Mouse (Mus musculus) liver, embryonic 14.5 days (tissue): ENCODE data around the gene Acaca. TPM values are rescaled to one million over a fixed set of nuclear protein-coding genes. Genes with fewer than 3 reads are reported as not detected.
A peak's percentile ranks its signal among the peaks of the same experiment; 100 is the strongest.

Source experiments
- ATAC-seq: fragments of 200-750 bp; cut with Nextera tagmentation; 2 replicates; pipeline ENCODE4 v1.8.0; 2017; ENCODE audit warnings: moderate number of reproducible peaks, mild to moderate bottlenecking, moderate library complexity; ENCODE audit not compliant: insufficient read depth
- DNase-seq, 3 experiments: peaks; one replicate each; pipeline ENCODE4 v3.0.0-alpha.2; 2012 to 2013; ENCODE audit warnings: low read depth in 3 of 3, low spot score in 3 of 3
- H3K27ac ChIP-seq: fragments of 300-500 bp; sonication (generic); 2 replicates; pipeline ENCODE4 v1.5.1; 2014; ENCODE audit warnings: moderate library complexity, mild to moderate bottlenecking, control low read depth, inconsistent platforms
- H3K27me3 ChIP-seq: fragments of 300-500 bp; sonication (generic); 2 replicates; pipeline ENCODE4 v1.6.1; 2014; ENCODE audit warnings: mild to moderate bottlenecking, low read length, moderate library complexity; ENCODE audit not compliant: control insufficient read depth, insufficient read depth
- H3K36me3 ChIP-seq: fragments of 300-500 bp; sonication (generic); replicated peaks from 2 replicates; pipeline ENCODE4 v1.6.1; 2014; ENCODE audit warnings: low read depth; ENCODE audit not compliant: control insufficient read depth, insufficient read depth
- H3K4me1 ChIP-seq, 2 experiments: fragments of 200-500 bp in 1 of 2; fragments of 300-500 bp in 1 of 2; sonication (generic) in 1 of 2; replicated peaks; 2 replicates each; pipeline ENCODE4 v1.6.1; 2012 to 2014; ENCODE audit warnings: antibody characterized with exemption in 1 of 2, inconsistent platforms in 1 of 2, low read length in 1 of 2; ENCODE audit not compliant: control insufficient read depth in 2 of 2, insufficient read depth in 2 of 2
- H3K4me2 ChIP-seq: fragments of 300-500 bp; sonication (generic); 2 replicates; pipeline ENCODE4 v1.6.1; 2014; ENCODE audit warnings: low read depth, mild to moderate bottlenecking, control low read depth, moderate library complexity
- H3K4me3 ChIP-seq, 2 experiments: fragments of 200-500 bp in 1 of 2; fragments of 300-500 bp in 1 of 2; sonication (generic) in 1 of 2; 2 replicates each; pipeline ENCODE4 v1.5.1; 2012 to 2014; ENCODE audit warnings: low read depth in 2 of 2, low read length in 2 of 2, mild to moderate bottlenecking in 2 of 2, control low read depth in 1 of 2, inconsistent platforms in 1 of 2, moderate library complexity in 1 of 2; ENCODE audit not compliant: insufficient read depth in 1 of 2
- H3K9ac ChIP-seq: fragments of 300-500 bp; sonication (generic); replicated peaks from 2 replicates; pipeline ENCODE4 v1.6.1; 2014; ENCODE audit warnings: mild to moderate bottlenecking, control low read depth, moderate library complexity
- H3K9me3 ChIP-seq: fragments of 300-500 bp; sonication (generic); 2 replicates; pipeline ENCODE4 v1.6.1; 2016; ENCODE audit warnings: low read length, mixed read lengths; ENCODE audit not compliant: control insufficient read depth
- CTCF ChIP-seq: IDR thresholded peaks from 2 replicates; pipeline ENCODE4 v1.5.1; 2016; ENCODE audit warnings: antibody characterized with exemption, low read depth, control low read depth
- EP300 ChIP-seq: IDR thresholded peaks from 2 replicates; pipeline ENCODE4 v1.6.1; 2016; ENCODE audit warnings: antibody characterized with exemption, low read depth
- WGBS: fragments of 180-500 bp; shearing (Covaris S2); extraction: QIAGEN DNeasy Blood & Tissue Kit; methylation state at CpG from one replicate; pipeline ENCODE4 v1.1.7; 2014; ENCODE audit not compliant: insufficient replicate concordance; 5-methylcytosine and 5-hydroxymethylcytosine counted together
- polyA plus RNA-seq, 2 experiments: library from polyadenylated mRNA; depleted of rRNA in 1 of 2; stranded (reverse) in 1 of 2; unstranded in 1 of 2; fragments of >200 nt; fragmentation: Nextera tagmentation in 1 of 2; extraction: Ambion mirVana in 1 of 2; gene quantifications; 2 replicates each; pipeline versions ENCODE4 v1.2.1 to v1.2.3; 2012 to 2014

Acaca gene
- polyA plus RNA-seq, 2 experiments, result 4.7 to 6.6 TPM

- H3K36me3 ChIP-seq, result no peaks in the 10 kb centered on the region
- H3K27ac ChIP-seq, result no peak overlapping the region
- DNase-seq (no peak), ATAC-seq (no peak)
- H3K9me3 ChIP-seq, result no peaks in the 10 kb centered on the region
- no peak overlapping the region for H3K9ac ChIP-seq
- H3K4me1 ChIP-seq, result peaks cover 0 to 4% of the 10 kb centered on the region in 2 experiments; a peak in 1 of 4 replicates
- no peak overlapping the region for H3K4me2 ChIP-seq
- WGBS, result 51% methylated on average over 10 of the region's 10 CpGs
- no peaks in the 10 kb centered on the region for H3K27me3 ChIP-seq
- no peak for TF ChIP-seq EP300
- TF ChIP-seq CTCF, result no peak
- H3K4me3 ChIP-seq, result no peak overlapping the region
These were observed 15.8 kb downstream of the Acaca start for GRCm38 (mm10) chr11:84145201-84145798.

- Histone ChIP-seq H3K4me1 (peaks cover 0 to 4% of the 10 kb centered on the region in 2 experiments; a peak in 1 of 4 replicates), H3K27me3 (no peaks in the 10 kb centered on the region), H3K36me3 (no peaks in the 10 kb centered on the region), H3K9ac (no peak overlapping the region), H3K4me2 (no peak overlapping the region), H3K9me3 (no peaks in the 10 kb centered on the region), H3K4me3 (no peak overlapping the region), H3K27ac (no peak overlapping the region)
- TF ChIP-seq EP300 (no peak), CTCF (no peak)
- DNase-seq (no peak), ATAC-seq (no peak)
- WGBS, result 57% methylated on average over 3 of the region's 3 CpGs
These were observed 16.6 kb downstream of the Acaca start for GRCm38 (mm10) chr11:84146081-84146480.

GRCm38 (mm10) chr11:84150884-84151283 lies 21.4 kb downstream of the Acaca start:
- ATAC-seq, result no peak

GRCm38 (mm10) chr11:84156535-84157262 lies 27.2 kb downstream of the Acaca start:
- no peaks in the 10 kb centered on the region for H3K27me3 ChIP-seq
- no peaks in the 10 kb centered on the region for H3K36me3 ChIP-seq
- DNase-seq, result no peak
- WGBS, result 75% methylated on average over 4 of the region's 4 CpGs
- no peak overlapping the region for H3K4me2 ChIP-seq
- no peak for TF ChIP-seq EP300
- no peak for TF ChIP-seq CTCF
- no peak overlapping the region for H3K4me3 ChIP-seq
- H3K4me1 ChIP-seq, result no peaks in the 10 kb centered on the region
- H3K9me3 ChIP-seq, result no peaks in the 10 kb centered on the region
- H3K9ac ChIP-seq, result no peak overlapping the region
- ATAC-seq, result no peak
- no peak overlapping the region for H3K27ac ChIP-seq

More at GRCm38 (mm10) chr11:84150884-84151283, 21.4 kb downstream of the Acaca start:
- Histone ChIP-seq H3K36me3 (no peaks in the 10 kb centered on the region), H3K4me3 (no peak overlapping the region), H3K27ac (no peak overlapping the region), H3K4me2 (no peak overlapping the region), H3K9me3 (no peaks in the 10 kb centered on the region), H3K4me1 (peaks cover 0 to 4% of the 10 kb centered on the region in 2 experiments; a peak in 1 of 4 replicates), H3K9ac (no peak overlapping the region), H3K27me3 (no peaks in the 10 kb centered on the region)
- TF ChIP-seq CTCF, result peak; percentile 58
- no peak for TF ChIP-seq EP300
- no peak for DNase-seq
- WGBS, result 55% methylated on average over 2 of the region's 2 CpGs

- DNase-seq, result no peak
- ATAC-seq, result no peak
- Histone ChIP-seq H3K27ac (no peak overlapping the region), H3K9me3 (no peaks in the 10 kb centered on the region), H3K27me3 (no peaks in the 10 kb centered on the region; the same call in 1 of the 2 replicates), H3K4me1 (no peaks in the 10 kb centered on the region; a peak in 1 of 4 replicates), H3K4me3 (no peak overlapping the region), H3K9ac (no peak overlapping the region), H3K36me3 (no peaks in the 10 kb centered on the region), H3K4me2 (no peak overlapping the region)
- TF ChIP-seq EP300 (no peak), CTCF (no peak)
- WGBS, result 66% methylated on average over 6 of the region's 6 CpGs
These were observed 34.7 kb downstream of the Acaca start for GRCm38 (mm10) chr11:84164123-84164522.
